Mouse (Mus musculus) MEL (cell line): ENCODE data around the gene Tmem269. TPM values are rescaled to one million over a fixed set of nuclear protein-coding genes. Genes with fewer than 3 reads are reported as not detected.
A peak's percentile ranks its signal among the peaks of the same experiment; 100 is the strongest.

Experiments used
- DNase-seq: peaks from one replicate; pipeline ENCODE4 v3.0.0; 2011; ENCODE audit warnings: low read depth, low spot score
- H3K27ac ChIP-seq: 2 replicates; pipeline ENCODE4 v1.5.1; 2012; ENCODE audit warnings: low read depth, mild to moderate bottlenecking, control low read depth, low read length, moderate library complexity; ENCODE audit not compliant: control insufficient read depth
- H3K27me3 ChIP-seq, 2 experiments: fragments of 150-350 bp in 1 of 2; sonication (generic) in 1 of 2; 2 replicates each; pipeline ENCODE4 v1.6.1; 2012; ENCODE audit warnings: low read length in 2 of 2, mild to moderate bottlenecking in 2 of 2, improper control_type of control experiment in 1 of 2, moderate library complexity in 1 of 2; ENCODE audit not compliant: insufficient read depth in 2 of 2, control insufficient read depth in 1 of 2
- H3K36me3 ChIP-seq, 2 experiments: 2 replicates each; pipeline ENCODE4 v1.6.1; 2012 to 2014; ENCODE audit warnings: low read length in 2 of 2, improper control_type of control experiment in 1 of 2, inconsistent platforms in 1 of 2, mild to moderate bottlenecking in 1 of 2; ENCODE audit not compliant: insufficient read depth in 2 of 2, control insufficient read depth in 1 of 2
- H3K4me1 ChIP-seq, 2 experiments: fragments of 150-350 bp in 1 of 2; sonication (generic) in 1 of 2; 2 replicates each; pipeline ENCODE4 v1.6.1; 2012; ENCODE audit warnings: low read length in 2 of 2, improper control_type of control experiment in 1 of 2, mild to moderate bottlenecking in 1 of 2; ENCODE audit not compliant: insufficient read depth in 2 of 2, control insufficient read depth in 1 of 2
- H3K4me3 ChIP-seq, 2 experiments: fragments of 150-350 bp in 1 of 2; sonication (generic) in 1 of 2; 2 replicates each; pipeline ENCODE4 v1.5.1; 2012; ENCODE audit warnings: low read depth in 2 of 2, low read length in 2 of 2, mild to moderate bottlenecking in 2 of 2, moderate library complexity in 2 of 2, control low read depth in 1 of 2, improper control_type of control experiment in 1 of 2; ENCODE audit not compliant: control insufficient read depth in 1 of 2, insufficient read depth in 1 of 2
- H3K79me2 ChIP-seq: 2 replicates; pipeline ENCODE4 v1.6.1; 2012; ENCODE audit warnings: mild to moderate bottlenecking, low read length, moderate library complexity; ENCODE audit not compliant: control insufficient read depth, poor library complexity, insufficient read depth
- H3K9ac ChIP-seq: 2 replicates; pipeline ENCODE4 v1.6.1; 2012; ENCODE audit warnings: low read depth, mild to moderate bottlenecking, control low read depth, low read length, moderate library complexity; ENCODE audit not compliant: control insufficient read depth, poor library complexity, severe bottlenecking
- H3K9me3 ChIP-seq: fragments of 150-350 bp; sonication (generic); replicated peaks from 2 replicates; pipeline ENCODE4 v1.6.1; 2012; ENCODE audit warnings: mild to moderate bottlenecking, low read length, improper control_type of control experiment, moderate library complexity; ENCODE audit not compliant: insufficient read depth
- BHLHE40 ChIP-seq: IDR thresholded peaks from 2 replicates; pipeline ENCODE4 v1.6.1; 2012; ENCODE audit warnings: low read depth, mild to moderate bottlenecking, inconsistent platforms, low read length, improper control_type of control experiment, borderline replicate concordance
- CHD1 ChIP-seq: IDR thresholded peaks from 2 replicates; pipeline ENCODE4 v1.6.1; 2012; ENCODE audit warnings: low read depth, mild to moderate bottlenecking, inconsistent platforms, low read length, improper control_type of control experiment
- CTCF ChIP-seq, 3 experiments: IDR thresholded peaks in 2 of 3; conservative IDR thresholded peaks in 1 of 3; 2 replicates each; pipeline ENCODE4 v1.5.1; 2011 to 2012; ENCODE audit warnings: low read length in 3 of 3, low read depth in 2 of 3, mild to moderate bottlenecking in 2 of 3, improper control_type of control experiment in 1 of 3, inconsistent platforms in 1 of 3, mixed read lengths in 1 of 3, moderate library complexity in 1 of 3; ENCODE audit not compliant: control insufficient read depth in 1 of 3, insufficient read depth in 1 of 3, poor library complexity in 1 of 3, severe bottlenecking in 1 of 3
- E2F4 ChIP-seq: IDR thresholded peaks from 2 replicates; pipeline ENCODE4 v1.6.1; 2011; ENCODE audit warnings: low read depth, low read length, improper control_type of control experiment, borderline replicate concordance
- EP300 ChIP-seq, 2 experiments: IDR thresholded peaks; 2 replicates each; pipeline ENCODE4 v1.6.1; 2011; ENCODE audit warnings: improper control_type of control experiment in 2 of 2, low read length in 2 of 2, low read depth in 1 of 2, mild to moderate bottlenecking in 1 of 2
- GABPA ChIP-seq: IDR thresholded peaks from 2 replicates; pipeline ENCODE4 v1.6.1; 2012; ENCODE audit warnings: low read depth, mild to moderate bottlenecking, inconsistent platforms, low read length, improper control_type of control experiment, moderate library complexity
- GATA1 ChIP-seq: IDR thresholded peaks from 2 replicates; pipeline ENCODE4 v1.6.1; 2011; ENCODE audit warnings: low read depth, low read length, improper control_type of control experiment
- HCFC1 ChIP-seq: IDR thresholded peaks from 2 replicates; pipeline ENCODE4 v1.6.1; 2012; ENCODE audit warnings: low read depth, mild to moderate bottlenecking, inconsistent platforms, low read length, improper control_type of control experiment, moderate library complexity
- JUND ChIP-seq: IDR thresholded peaks from 2 replicates; pipeline ENCODE4 v1.6.1; 2011; ENCODE audit warnings: low read depth, mild to moderate bottlenecking, improper control_type of control experiment, low read length
- MAFK ChIP-seq: IDR thresholded peaks from 2 replicates; pipeline ENCODE4 v1.6.1; 2011; ENCODE audit warnings: low read depth, mild to moderate bottlenecking, low read length, improper control_type of control experiment, borderline replicate concordance
- MEF2A ChIP-seq: IDR thresholded peaks from 2 replicates; pipeline ENCODE4 v1.6.1; 2014; ENCODE audit warnings: low read depth, mild to moderate bottlenecking, inconsistent platforms, low read length, improper control_type of control experiment; ENCODE audit not compliant: poor library complexity, insufficient replicate concordance, severe bottlenecking; ENCODE audit errors: extremely low read depth
- MXI1 ChIP-seq: IDR thresholded peaks from 2 replicates; pipeline ENCODE4 v1.6.1; 2011; ENCODE audit warnings: mild to moderate bottlenecking, low read depth, low read length, improper control_type of control experiment
- MYC ChIP-seq: IDR thresholded peaks from 2 replicates; pipeline ENCODE4 v1.6.1; 2011; ENCODE audit warnings: low read depth, mild to moderate bottlenecking, low read length, improper control_type of control experiment, moderate library complexity
- POLR2AphosphoS5 ChIP-seq: IDR thresholded peaks from 2 replicates; pipeline ENCODE4 v1.6.1; 2012; ENCODE audit warnings: low read depth, borderline replicate concordance, mild to moderate bottlenecking, inconsistent platforms, low read length, moderate library complexity, mixed read lengths
- RAD21 ChIP-seq: IDR thresholded peaks from 2 replicates; pipeline ENCODE4 v1.6.1; 2011; ENCODE audit warnings: mild to moderate bottlenecking, low read depth, low read length, improper control_type of control experiment
- RCOR1 ChIP-seq: IDR thresholded peaks from 2 replicates; pipeline ENCODE4 v1.6.1; 2012; ENCODE audit warnings: low read depth, mild to moderate bottlenecking, inconsistent platforms, low read length, improper control_type of control experiment
- SIN3A ChIP-seq: IDR thresholded peaks from 2 replicates; pipeline ENCODE4 v1.6.1; 2012; ENCODE audit warnings: low read length, improper control_type of control experiment, inconsistent platforms
- SMC3 ChIP-seq: IDR thresholded peaks from 2 replicates; pipeline ENCODE4 v1.6.1; 2011; ENCODE audit warnings: low read depth, low read length, improper control_type of control experiment
- TAL1 ChIP-seq: IDR thresholded peaks from 2 replicates; pipeline ENCODE4 v1.6.1; 2012; ENCODE audit warnings: mild to moderate bottlenecking, inconsistent platforms, low read length, moderate library complexity, mixed read lengths
- UBTF ChIP-seq: IDR thresholded peaks from 2 replicates; pipeline ENCODE4 v1.6.1; 2012; ENCODE audit warnings: low read depth, mild to moderate bottlenecking, inconsistent platforms, low read length, improper control_type of control experiment, moderate library complexity, borderline replicate concordance; ENCODE audit not compliant: insufficient read depth
- USF1 ChIP-seq: IDR thresholded peaks from 2 replicates; pipeline ENCODE4 v1.6.1; 2014; ENCODE audit warnings: low read depth, mild to moderate bottlenecking, inconsistent platforms, low read length, improper control_type of control experiment, moderate library complexity
- USF2 ChIP-seq, 2 experiments: IDR thresholded peaks; 2 replicates each; pipeline ENCODE4 v1.6.1; 2011 to 2012; ENCODE audit warnings: improper control_type of control experiment in 2 of 2, low read length in 2 of 2, borderline replicate concordance in 1 of 2, inconsistent platforms in 1 of 2, low read depth in 1 of 2, mild to moderate bottlenecking in 1 of 2; ENCODE audit not compliant: insufficient read depth in 1 of 2
- ZC3H11A ChIP-seq: IDR thresholded peaks from 2 replicates; pipeline ENCODE4 v1.6.1; 2012; ENCODE audit warnings: low read depth, mild to moderate bottlenecking, inconsistent platforms, low read length, improper control_type of control experiment
- ZKSCAN1 ChIP-seq: IDR thresholded peaks from 2 replicates; pipeline ENCODE4 v1.6.1; 2012; ENCODE audit warnings: low read depth, mild to moderate bottlenecking, inconsistent platforms, low read length, improper control_type of control experiment, moderate library complexity
- ZMIZ1 ChIP-seq: IDR thresholded peaks from 2 replicates; pipeline ENCODE4 v1.6.1; 2012; ENCODE audit warnings: low read depth, mild to moderate bottlenecking, inconsistent platforms, low read length, improper control_type of control experiment, moderate library complexity
- polyA plus RNA-seq, 2 experiments: library from polyadenylated mRNA; stranded (reverse) in 1 of 2; unstranded in 1 of 2; fragments of >175 nt in 1 of 2; fragments of >200 nt in 1 of 2; gene quantifications; 2 replicates each; pipeline versions ENCODE4 v1.2.1 to v1.2.4; 2012; ENCODE audit warnings: low replicate concordance in 2 of 2, low read depth in 1 of 2; ENCODE audit not compliant: insufficient read length in 2 of 2, insufficient read depth in 1 of 2, missing spikeins in 1 of 2
- total RNA-seq: library from RNA; depleted of rRNA; stranded (reverse); fragments of 300-350 nt; gene quantifications from 2 replicates; pipeline ENCODE4 v1.2.3, GENCODE M21; 2012

Gene Tmem269
- total and polyA plus RNA-seq, 3 experiments, result 0.07 TPM; not detected in 2

GRCm38 (mm10) chr4:119157891-119158290, 60.1 kb downstream of the Tmem269 start:
- no peak for DNase-seq
- no peak overlapping the region for H3K9ac ChIP-seq
- H3K27me3 ChIP-seq, result peaks cover 4 to 8% of the 10 kb centered on the region in 2 experiments; a peak in 3 of 4 replicates
- no peak overlapping the region for H3K4me3 ChIP-seq
- H3K27ac ChIP-seq, result no peak overlapping the region
- no peaks in the 10 kb centered on the region for H3K36me3 ChIP-seq
- no peaks in the 10 kb centered on the region for H3K4me1 ChIP-seq
- TF ChIP-seq GABPA (no peak), ZMIZ1 (no peak), MAFK (no peak), SIN3A (no peak), SMC3 (no peak), RCOR1 (no peak), MEF2A (no peak), EP300 (IDR thresholded peaks at IDR 0.05; ENCODE audit: low read depth in 1 of 2, low read length in 2 of 2) (no peak), USF2 (IDR thresholded peaks at IDR 0.05; ENCODE audit: borderline replicate concordance in 1 of 2, insufficient read depth in 1 of 2, low read depth in 1 of 2, low read length in 2 of 2) (no peak), E2F4 (no peak), USF1 (no peak), MYC (no peak), BHLHE40 (no peak), JUND (no peak), HCFC1 (no peak), UBTF (no peak), MXI1 (no peak), GATA1 (no peak), CHD1 (no peak), ZKSCAN1 (no peak)
- TF ChIP-seq, all 39 proteins: peak for 0
- Histone ChIP-seq H3K9me3 (no peaks in the 10 kb centered on the region), H3K79me2 (no peaks in the 10 kb centered on the region)

- DNase-seq, result peak; percentile 81
These were observed 60.8 kb downstream of the Tmem269 start for GRCm38 (mm10) chr4:119157186-119157585.

More at GRCm38 (mm10) chr4:119157186-119157585, 60.8 kb downstream of the Tmem269 start:
- Histone ChIP-seq H3K79me2 (no peaks in the 10 kb centered on the region), H3K36me3 (no peaks in the 10 kb centered on the region), H3K4me1 (no peaks in the 10 kb centered on the region), H3K9me3 (no peaks in the 10 kb centered on the region), H3K9ac (no peak overlapping the region), H3K27me3 (peaks cover 5 to 8% of the 10 kb centered on the region in 2 experiments; a peak in 3 of 4 replicates), H3K27ac (no peak overlapping the region), H3K4me3 (no peak overlapping the region)
- TF ChIP-seq SIN3A, result no peak
- TF ChIP-seq CTCF (IDR thresholded peaks at IDR 0.05 in 2 of 3, conservative IDR thresholded peaks at IDR 0.05 in 1 of 3; ENCODE audit: control insufficient read depth in 1 of 3, insufficient read depth in 1 of 3, low read depth in 2 of 3, low read length in 3 of 3, poor library complexity in 1 of 3, severe bottlenecking in 1 of 3), result peak; percentile 70 to 78 (median 72)
- TF ChIP-seq EP300 (IDR thresholded peaks at IDR 0.05; ENCODE audit: low read depth in 1 of 2, low read length in 2 of 2), result no peak
- TF ChIP-seq TAL1, result no peak
- no peak for TF ChIP-seq POLR2AphosphoS5
- no peak for TF ChIP-seq JUND
- TF ChIP-seq GABPA, result no peak
- TF ChIP-seq GATA1, result peak; percentile 17; the same call in 1 of the 2 replicates
- peak; percentile 55 for TF ChIP-seq ZC3H11A
- TF ChIP-seq UBTF, result no peak
- TF ChIP-seq RAD21, result peak; percentile 63
- peak; percentile 68 for TF ChIP-seq SMC3
